Mouse (Mus musculus): Measurements from ENCODE around the gene Itpr1. TPM values are rescaled to one million over a fixed set of nuclear protein-coding genes. Genes with fewer than 3 reads are reported as not detected.

Itpr1 gene
- total RNA-seq, 2 experiments from 2014 or later = 40.4 to 76.6 TPM

DNA sequence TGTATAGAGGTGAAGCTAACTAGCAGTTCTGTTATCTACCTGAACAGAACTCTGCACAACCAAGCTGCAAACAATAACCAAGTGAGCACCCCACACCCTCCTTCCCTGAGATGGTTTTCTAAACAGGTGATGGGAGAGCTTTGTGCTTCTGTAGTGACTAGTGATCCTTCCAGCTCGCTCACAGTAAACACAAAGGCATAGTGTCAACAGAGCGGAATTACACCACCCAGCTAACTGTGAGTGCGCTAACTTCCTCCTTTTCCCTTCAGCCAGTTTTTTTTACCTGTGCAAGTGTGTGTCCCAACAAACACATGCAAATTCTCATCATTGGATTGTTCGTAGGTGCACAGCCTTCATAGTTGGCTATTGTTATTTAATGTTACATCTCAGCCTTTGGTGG, 219.9 kb downstream of the Itpr1 start:
- ATAC-seq (replicated peaks; ENCODE audit: poor library complexity) = peak; percentile 83

DNA sequence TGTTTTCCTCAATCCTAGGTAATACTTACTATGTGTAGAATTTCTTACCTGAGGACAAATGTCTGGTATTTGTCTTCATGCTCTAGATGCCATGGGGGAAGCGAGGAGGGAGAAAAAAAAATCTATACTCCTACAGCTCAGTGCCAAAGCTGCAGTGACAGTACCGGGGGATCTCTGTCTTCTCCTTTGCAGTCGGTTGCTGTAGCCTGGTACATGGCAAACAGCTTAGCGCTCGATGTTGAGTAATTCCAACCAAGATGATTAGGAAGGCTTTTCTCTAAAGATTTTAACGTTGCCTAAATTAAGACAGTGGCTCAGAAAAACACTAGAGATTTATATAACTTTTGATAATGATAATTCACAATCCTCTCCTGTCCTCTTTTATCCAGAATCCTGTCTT, 221.9 kb downstream of the Itpr1 start:
- no peak for ATAC-seq (replicated peaks; ENCODE audit: poor library complexity)

DNA sequence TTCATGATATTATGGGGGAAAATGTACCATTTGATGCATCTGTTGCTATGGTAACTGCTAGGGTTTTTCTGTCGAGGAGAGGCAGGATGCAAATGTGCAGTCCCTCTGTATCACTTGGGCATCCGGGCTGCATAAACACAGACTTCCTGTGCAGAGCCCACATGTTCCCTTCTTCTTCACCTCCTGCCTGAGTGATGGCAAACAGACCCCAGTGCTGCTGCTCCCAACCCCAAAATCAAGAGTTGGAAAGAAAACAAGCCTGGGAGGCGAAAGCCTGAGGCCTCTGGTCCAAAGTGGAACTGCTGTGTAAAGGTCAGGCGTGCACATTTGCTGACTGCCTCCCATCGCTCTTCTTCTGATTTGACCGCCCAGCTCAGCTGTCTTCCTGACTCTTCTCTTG, 222.6 kb downstream of the Itpr1 start:
- no peak for ATAC-seq (replicated peaks; ENCODE audit: poor library complexity)

DNA sequence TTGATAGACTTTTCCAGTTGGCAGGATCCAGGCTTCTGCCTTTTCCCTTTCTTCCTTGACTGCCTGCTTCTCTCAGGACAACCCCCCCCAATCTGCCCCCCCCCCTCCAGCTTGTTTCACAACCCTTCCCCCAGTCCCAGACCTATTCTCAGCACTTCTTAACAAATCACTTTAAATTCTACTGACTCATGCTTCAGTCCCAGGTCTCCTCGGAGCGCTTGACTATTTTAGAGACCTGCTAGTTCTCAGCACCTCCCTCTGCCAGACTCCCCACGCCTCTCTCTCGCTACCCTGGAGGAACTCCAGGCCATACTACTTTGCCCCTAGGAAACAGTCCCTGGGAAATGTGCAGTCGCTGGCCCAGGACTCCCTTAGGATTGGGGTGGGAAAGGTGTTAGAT, 223.7 kb downstream of the Itpr1 start:
- ATAC-seq (replicated peaks; ENCODE audit: poor library complexity) = no peak

DNA sequence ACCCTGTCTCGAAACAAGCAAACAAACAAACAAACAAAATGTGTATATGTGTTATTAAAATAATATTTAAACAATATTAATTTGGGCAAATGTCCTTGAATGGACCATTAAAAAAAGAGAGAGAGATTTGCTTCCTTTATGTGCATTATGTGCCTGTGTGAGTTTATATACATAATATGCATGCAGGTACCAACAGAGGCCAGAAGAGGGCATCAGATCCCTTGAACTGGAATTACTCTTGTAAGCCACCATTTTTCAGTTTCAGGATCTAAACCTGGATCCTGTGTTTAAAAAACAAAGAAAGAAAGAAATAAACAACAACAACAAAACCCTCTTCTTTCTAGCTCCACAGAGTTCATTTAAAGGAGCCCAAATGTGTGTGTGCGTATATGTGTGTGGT, 228.4 kb downstream of the Itpr1 start:
- no peak for ATAC-seq (replicated peaks; ENCODE audit: poor library complexity)

DNA sequence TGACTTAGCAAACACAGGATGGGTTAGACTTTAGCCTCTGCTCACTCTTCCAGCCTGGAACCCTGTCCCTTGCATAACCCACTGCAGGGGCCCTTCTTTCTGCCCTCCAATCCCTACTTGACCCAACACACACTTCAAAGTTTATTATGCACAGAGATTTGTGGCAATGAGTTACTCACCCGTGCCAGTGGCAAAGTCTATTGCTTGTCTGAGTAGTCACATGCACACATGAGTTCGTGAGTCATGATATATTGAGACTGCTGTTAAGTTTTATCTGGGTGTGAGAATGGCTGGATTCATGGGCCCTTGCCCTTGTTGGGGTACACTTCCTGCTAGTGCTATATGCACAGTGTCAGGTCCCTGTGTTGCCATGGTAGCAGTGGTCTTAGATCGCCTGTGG, 229.4 kb downstream of the Itpr1 start:
- ATAC-seq (replicated peaks; ENCODE audit: poor library complexity) = no peak

DNA sequence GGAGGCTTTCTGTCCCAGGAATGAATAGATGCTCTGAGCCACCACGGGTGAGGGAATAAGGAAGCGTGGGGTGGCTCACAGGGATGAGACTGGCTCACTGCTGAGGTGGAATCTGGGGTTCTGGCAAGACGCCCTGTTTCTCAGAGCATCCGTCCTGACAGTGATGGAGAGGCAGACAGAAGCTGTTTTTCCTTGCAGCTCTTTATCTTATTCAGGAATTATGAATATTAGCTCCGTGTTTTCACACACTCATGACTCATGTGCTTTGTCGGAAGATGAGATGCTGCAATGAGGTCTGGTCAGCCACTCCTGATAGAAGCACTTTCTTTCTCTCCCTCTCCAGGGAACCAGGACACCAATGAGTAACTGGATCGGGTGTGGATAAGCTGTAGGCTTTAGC, 231.5 kb downstream of the Itpr1 start:
- no peak for ATAC-seq (replicated peaks; ENCODE audit: poor library complexity)

DNA sequence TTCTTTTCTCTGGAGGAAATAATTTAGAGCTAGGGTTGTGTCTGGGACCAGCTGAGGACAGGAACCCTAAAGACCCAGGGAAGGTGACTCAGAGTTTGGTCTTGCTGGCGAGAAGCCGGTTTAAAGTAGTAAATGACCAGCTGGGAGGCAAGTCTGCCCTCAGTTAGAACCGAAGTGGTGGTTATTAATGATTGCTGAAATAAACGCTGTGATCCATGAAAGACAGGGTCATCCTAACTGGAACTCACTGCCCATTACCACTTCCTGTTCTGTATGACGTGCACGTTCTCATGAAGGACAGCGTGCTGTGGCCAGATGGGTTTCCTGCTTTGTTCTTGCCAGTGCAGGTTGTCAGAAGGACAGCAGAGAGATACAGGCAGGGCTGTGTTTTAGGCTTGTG, 232.1 kb downstream of the Itpr1 start:
- ATAC-seq (replicated peaks; ENCODE audit: poor library complexity) = peak; percentile 41

DNA sequence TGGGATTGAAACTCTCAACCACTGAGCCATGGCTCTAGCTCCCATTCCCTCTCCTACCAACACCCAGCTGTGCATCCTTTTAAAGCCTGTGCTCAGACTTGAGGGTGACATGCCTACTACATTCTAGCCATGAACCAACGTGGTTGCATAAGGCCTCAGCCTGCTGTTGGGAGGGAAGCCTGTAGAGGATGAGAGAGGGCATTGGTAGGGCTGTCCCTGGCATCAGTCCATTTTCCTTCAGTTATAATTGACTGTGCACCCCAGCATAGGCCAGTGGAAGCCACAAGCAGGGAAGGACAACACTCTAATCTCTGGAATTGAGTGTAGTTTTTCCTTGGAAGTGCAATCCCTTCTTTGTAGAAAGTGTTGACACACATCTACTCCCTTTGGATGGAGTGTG, 233.9 kb downstream of the Itpr1 start:
- no peak for ATAC-seq (replicated peaks; ENCODE audit: poor library complexity)

DNA sequence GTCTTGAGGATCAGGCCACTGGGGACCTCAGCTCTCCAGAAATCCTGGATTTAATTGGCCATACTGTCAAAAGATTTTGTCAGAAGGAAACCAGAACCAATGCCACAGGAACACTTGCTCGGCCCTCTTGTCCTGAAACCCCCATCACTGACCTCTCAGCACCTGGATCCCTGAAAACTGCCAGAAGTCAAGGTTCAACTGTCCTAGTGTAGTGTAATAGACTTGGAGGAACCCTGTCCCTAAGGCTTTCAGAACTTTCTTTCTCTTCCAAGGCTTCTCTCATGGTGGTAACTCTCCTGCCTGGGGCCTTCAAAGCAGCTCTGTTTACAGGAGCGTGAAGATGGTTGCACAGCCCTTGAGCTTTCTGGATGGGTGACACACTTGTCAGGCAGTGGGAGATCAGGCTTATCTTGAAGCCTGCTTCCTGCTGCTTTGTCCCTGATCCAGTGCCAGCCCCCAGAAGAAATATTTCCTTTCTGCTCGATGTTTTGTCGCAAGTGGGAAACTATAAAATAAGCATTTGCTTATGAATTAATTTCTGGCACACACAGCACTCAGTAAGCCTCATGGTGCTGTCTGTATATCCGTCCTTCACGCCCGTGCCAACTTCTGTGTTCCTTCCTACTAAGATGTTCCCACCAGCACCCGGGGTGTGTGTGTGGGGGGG, 234.4 kb downstream of the Itpr1 start:
- ATAC-seq (replicated peaks; ENCODE audit: poor library complexity) = no peak

DNA sequence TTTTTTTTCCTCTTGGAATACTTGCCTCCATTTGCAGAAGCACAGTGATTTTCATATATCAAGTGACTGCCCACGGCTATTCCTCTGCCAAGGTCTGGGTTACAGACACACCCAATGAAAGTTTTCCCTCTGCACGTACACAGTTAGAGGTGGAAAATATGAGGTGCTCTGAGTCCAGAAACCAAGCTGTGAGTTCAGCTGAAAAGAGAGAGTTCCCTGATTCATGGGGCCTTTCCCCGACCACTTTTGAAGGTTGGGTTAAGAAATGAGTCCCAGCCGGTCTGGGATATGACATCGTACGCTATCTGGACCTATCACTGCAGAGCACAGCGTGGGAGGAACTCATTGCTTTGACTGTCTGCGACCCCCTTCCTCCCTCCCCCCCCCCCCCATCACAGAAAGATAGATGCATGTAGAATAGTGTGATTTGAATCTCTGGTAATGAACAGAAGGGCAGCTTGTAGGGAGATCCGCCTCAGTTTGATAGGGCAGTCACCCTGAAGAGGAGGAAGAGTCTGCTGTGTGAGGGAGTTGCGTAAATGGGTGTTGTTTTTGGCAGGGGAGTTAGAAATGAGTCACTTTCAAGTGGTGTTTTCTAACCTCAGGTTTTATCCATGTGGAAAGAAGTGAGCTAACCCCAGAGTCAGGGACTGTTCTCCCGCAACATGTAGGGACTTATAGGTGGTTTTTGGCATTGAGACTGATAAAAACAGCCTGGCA, 235.3 kb downstream of the Itpr1 start:
- ATAC-seq (replicated peaks; ENCODE audit: poor library complexity) = peak; percentile 74

DNA sequence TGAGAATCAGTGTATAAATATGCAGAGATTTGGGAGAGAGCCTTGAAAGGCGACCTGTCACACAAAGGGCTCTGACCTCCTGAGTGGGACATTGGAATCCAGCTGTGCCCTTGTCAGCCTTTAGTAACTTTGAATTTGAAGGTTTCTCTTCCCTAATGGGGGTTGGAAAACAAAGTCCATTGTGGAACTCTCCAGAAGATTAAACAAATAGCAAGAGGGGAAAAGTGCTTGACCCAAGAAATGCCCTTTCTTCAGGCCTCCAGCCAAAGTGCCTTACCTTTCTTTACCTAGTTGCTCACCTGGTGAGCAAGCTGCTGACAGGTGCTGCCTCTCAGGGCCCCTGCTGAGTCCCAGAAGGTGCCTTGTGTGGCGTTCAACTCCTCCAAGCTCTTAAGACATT, 236.0 kb downstream of the Itpr1 start:
- no peak for ATAC-seq (replicated peaks; ENCODE audit: poor library complexity)

DNA sequence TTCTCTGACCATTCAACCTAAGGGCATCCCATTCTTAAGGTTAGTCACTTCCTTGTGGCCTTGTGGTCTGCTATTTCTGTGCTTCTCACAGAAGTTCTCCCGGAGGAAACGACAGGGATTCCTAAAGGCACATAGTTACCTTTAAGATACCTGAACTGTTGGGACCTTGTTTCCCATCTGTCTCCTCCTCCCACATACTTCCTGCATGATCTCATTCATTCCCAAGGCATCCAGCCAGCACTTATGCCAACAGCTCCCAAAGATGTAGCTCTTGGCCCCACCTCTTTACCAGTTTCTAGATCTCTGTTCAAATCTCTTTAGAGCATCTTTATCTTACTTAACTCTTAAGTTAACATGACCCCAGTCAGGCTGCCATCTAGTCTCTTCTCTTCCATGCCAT, 238.6 kb downstream of the Itpr1 start:
- ATAC-seq (replicated peaks; ENCODE audit: poor library complexity) = no peak

DNA sequence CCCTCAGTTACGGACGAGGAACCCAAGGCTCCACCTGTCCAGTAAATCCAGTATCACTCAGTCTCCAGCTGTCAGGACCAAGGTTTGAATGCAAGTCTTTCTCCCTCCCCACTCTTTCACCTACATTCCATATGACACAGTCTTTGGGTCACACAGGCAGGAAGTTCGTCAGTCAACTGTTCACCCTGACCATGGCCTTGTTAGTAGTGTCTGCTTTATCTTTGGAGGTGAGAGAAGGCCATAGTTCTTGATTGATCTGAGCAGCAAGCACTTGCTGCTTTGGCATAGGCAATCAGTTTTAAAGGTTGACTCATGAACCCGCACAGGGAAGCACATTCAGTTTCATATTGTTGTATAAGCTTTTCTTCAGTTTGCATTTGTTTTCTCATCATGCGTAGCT, 240.7 kb downstream of the Itpr1 start:
- no peak for ATAC-seq (replicated peaks; ENCODE audit: poor library complexity)

DNA sequence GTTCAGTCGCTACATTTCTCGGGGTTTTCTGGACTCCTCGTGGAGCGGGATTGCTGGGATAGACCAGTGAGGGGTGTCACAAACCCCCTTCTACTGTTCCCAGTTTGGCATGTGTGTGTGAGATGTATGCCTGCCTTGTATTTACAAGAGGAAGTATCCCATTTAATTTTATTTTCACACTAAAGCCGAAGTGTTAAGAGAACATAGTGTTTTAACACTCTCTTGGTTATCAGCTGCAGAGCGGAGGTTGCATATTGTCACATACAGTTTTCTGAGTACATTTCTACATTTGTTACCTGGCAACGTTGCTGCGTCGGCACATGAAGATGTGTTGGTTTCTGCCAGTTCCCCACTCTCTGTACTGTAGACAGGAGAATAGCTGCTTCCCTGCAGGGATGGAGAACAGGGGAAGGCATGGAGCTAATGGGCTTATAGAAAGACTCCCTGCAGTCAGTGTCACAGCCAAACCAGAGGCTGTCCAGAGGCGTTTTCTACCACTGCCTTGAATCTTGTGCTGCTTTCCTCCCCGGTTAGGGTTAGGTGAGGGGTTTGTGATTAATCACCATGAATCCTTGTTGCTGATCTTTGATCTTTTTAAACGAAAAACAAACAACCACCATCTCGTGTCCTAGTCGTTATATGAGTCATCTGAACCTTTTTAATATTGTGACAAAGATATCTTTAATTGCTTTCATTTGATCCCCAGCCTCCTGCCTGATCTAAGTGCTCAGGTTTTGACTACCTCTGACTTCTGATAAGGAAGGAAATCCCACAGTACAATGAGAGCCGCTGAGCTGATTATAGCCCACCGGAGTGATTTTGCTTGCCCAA, 241.4 kb downstream of the Itpr1 start:
- ATAC-seq (replicated peaks; ENCODE audit: poor library complexity) = no peak

DNA sequence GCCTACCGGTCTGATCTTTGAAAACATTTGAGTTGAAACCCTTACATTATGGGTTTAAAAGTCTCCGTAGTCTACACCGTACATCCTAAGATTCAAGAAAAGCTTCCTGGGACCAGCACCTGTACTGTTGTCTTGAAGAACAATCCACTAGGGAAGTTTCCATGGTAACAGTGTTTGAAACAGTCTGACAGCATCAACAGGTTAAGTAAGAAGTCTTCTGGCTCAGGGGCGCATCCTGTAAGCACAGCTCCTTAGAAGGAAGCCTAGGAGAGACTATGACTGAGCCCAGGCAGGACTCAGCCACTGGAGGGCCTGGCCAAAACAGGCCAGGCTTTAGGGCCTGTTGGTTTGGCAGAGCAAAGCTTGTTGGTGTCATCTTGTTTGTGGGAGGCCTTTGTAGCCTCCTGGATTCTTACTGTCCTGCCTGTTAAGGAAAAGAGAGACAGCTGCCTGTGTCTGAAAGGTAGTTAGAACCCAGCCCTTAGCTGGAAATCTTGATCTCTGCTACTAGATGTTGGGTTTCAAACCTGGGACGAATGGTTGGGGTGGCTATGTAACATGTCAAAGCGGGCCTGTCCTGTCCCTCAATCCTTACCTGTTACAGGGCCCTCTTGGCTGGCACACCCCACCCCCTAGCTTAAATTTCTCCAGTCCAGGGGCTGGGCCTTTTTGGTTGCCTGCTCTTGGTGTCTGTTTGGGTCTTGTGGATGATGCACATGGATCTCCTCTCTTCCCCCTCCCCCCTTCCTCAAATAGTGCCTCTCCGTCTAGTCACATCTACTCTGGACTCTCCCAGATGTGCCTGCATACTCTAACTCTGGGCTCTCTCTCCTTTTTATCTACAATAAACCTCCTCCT, 242.3 kb downstream of the Itpr1 start:
- no peak for ATAC-seq (replicated peaks; ENCODE audit: poor library complexity)

DNA sequence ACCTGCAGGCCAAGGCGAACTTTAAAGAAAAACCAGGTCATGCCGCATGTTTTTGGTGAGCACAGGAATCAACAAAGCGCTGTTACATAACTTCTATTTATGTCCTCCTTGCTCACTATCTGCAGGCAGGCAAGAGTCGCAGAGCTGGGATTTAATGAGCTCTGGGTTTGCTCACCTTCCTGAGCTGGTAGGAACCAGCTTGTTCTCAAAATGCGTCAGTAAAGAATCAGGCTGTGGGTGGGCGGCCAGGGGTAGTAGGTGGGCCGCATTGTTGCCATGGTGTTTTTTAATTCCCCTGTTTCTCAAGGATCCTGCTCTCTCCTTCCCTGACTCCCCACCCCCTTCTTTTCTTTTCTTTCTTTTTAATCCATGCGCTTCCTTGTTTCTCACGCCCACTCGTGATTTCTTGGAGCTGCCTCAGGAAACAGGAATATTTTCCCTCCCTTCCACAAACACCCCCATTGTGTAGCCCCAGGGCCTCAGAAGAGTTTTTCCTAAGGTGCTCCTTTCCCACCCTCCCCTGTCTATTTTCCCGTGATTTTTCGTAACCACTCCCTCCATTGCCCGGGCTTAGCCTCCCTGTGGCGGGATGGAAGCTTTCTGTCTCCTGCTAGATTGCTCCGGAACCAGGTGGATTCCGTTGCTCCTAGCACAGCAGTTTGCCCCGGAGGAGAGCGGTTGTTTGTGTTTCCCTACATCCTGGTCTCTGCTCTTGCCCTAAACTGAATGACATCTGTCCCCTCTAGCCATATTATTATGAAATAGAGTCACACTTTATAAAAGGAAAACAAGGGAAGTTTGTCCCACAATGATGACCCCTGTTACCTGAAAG, 243.6 kb downstream of the Itpr1 start:
- ATAC-seq (replicated peaks; ENCODE audit: poor library complexity) = no peak

DNA sequence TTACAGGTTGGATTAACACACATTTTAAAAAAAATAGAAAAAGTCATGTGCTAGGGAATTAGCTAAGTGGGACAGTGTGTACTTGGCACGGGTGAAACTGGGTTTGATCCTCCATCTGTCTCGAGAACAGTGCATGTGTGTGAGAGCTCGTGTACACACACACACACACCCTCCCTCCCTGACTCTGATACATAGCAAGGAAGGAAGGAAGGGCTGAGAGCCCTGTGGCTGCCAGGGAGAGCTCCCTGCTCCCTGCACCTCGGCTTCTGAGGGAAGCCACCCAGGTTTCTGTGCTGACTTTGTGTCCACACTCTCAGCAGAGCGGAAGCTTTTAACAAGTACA, 244.1 kb downstream of the Itpr1 start:
- ATAC-seq (replicated peaks; ENCODE audit: poor library complexity) = peak; percentile 35

DNA sequence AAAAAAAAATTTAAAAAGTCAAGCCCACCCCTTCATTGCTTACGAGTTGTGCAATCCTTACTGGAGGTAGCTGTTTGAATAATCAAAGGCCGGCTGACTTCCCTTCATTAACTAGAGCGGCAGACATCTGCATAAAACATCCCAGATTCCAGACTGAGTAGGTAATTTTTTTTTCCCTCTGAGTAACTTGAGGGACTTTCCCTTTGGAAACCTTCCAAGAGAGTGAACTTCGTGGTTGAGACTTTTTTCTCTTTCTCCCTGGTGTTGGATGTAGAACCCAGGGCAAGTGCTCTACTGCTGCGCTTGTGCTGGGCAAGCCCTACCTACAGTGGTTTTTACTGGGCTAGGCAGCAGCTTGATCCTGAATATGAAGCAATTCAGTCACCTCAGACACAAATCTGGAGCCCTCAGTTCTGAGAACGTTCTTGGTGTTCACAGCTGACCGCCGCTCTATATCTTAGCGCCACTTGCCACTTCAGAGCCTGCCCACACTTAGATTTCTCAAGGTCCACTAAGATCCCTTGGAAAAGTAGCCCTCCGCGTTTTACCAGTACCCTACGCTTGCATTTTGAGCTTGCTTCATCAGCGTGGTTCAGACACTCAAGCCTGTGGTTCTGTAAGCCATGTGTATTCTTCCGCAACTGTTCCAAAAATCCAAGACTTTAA, 244.8 kb downstream of the Itpr1 start:
- peak; percentile 61; the same call in 1 of the 2 replicates for ATAC-seq (replicated peaks; ENCODE audit: poor library complexity)

DNA sequence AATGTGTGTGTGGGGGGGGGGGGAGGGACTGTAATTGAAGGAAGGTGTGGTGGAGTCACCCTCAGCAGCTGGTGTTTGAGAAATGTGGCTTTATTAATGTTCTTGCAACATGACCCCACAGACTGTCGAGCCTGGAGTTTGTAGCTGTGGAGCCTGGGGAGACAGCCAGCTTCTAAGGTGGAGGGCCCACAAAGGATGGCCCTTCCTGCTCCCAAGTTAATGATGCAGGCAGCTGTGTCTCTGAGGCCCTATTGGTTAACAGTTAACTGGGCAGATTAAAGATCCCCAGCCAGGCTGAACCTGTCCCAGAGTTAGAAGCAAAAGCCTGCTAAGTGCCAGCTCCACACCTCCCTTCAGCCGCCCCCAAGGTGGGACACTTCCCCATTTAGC, 245.3 kb downstream of the Itpr1 start:
- peak; percentile 59; the same call in 1 of the 2 replicates for ATAC-seq (replicated peaks; ENCODE audit: poor library complexity)
